Mouse (Mus musculus): ENCODE data around the gene Stk38. TPM values are rescaled to one million over a fixed set of nuclear protein-coding genes. Genes with fewer than 3 reads are reported as not detected.

The Stk38 gene
- total and polyA plus RNA-seq, 3 experiments, result 14.4 to 290 (median 49.3) TPM

- no peaks in the 10 kb centered on the region for H3K9me3 ChIP-seq (replicated peaks; ENCODE audit: insufficient read depth, low read length)
- no peak for DNase-seq (ENCODE audit: low read depth, low spot score)
- no peaks in the 10 kb centered on the region for H3K79me2 ChIP-seq (ENCODE audit: control insufficient read depth, insufficient read depth, low read length, poor library complexity)
- H3K4me1 ChIP-seq (ENCODE audit: control insufficient read depth in 1 of 2, insufficient read depth in 2 of 2, low read length in 2 of 2), result no peaks in the 10 kb centered on the region
- H3K27me3 ChIP-seq (ENCODE audit: control insufficient read depth in 1 of 2, insufficient read depth in 2 of 2, low read length in 2 of 2), result no peaks in the 10 kb centered on the region
- no peaks in the 10 kb centered on the region for H3K36me3 ChIP-seq (ENCODE audit: control insufficient read depth in 1 of 2, insufficient read depth in 2 of 2, low read length in 2 of 2)
- no peak for TF ChIP-seq POLR2AphosphoS5 (IDR thresholded peaks at IDR 0.05; ENCODE audit: borderline replicate concordance, low read depth, low read length)
- no peak for TF ChIP-seq TAL1 (IDR thresholded peaks at IDR 0.05; ENCODE audit: low read length)
- no peak for TF ChIP-seq UBTF (IDR thresholded peaks at IDR 0.05; ENCODE audit: borderline replicate concordance, insufficient read depth, low read depth, low read length)
- no peak overlapping the region for H3K27ac ChIP-seq (ENCODE audit: control insufficient read depth, low read depth, low read length)
- no peak overlapping the region for H3K4me3 ChIP-seq (ENCODE audit: control insufficient read depth in 1 of 2, insufficient read depth in 1 of 2, low read depth in 2 of 2, low read length in 2 of 2)
- no peak overlapping the region for H3K9ac ChIP-seq (ENCODE audit: control insufficient read depth, low read depth, low read length, poor library complexity, severe bottlenecking)
Measured at GRCm38 (mm10) chr17:29016705-29017104, 8.9 kb upstream of the Stk38 start.

DNA sequence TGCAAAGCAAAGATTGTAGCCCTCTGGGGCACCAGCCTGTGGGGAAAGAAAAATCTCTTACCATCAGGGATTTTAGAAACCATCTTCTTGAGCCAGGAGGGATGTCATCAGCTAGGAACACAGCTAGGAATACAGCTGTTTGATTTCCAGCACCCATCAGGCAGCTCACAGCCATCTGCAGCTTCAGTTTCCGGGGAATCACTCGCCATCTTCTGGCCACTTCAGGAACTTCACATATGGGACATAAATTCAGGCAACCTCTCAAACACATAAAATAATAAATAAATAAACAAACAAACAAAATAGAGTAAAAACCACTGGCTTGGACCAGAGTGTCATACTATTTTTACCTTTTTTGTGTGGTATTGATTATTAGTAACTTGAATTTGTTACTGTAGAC is 7.8 kb upstream of the Stk38 start:
- Histone ChIP-seq H3K9me3 (replicated peaks; ENCODE audit: insufficient read depth, low read length) (no peaks in the 10 kb centered on the region), H3K79me2 (ENCODE audit: control insufficient read depth, insufficient read depth, low read length, poor library complexity) (no peaks in the 10 kb centered on the region), H3K27ac (ENCODE audit: control insufficient read depth, low read depth, low read length) (no peak overlapping the region), H3K4me3 (ENCODE audit: control insufficient read depth in 1 of 2, insufficient read depth in 1 of 2, low read depth in 2 of 2, low read length in 2 of 2) (no peak overlapping the region), H3K36me3 (ENCODE audit: control insufficient read depth in 1 of 2, insufficient read depth in 2 of 2, low read length in 2 of 2) (no peaks in the 10 kb centered on the region), H3K27me3 (ENCODE audit: control insufficient read depth in 1 of 2, insufficient read depth in 2 of 2, low read length in 2 of 2) (no peaks in the 10 kb centered on the region), H3K4me1 (ENCODE audit: control insufficient read depth in 1 of 2, insufficient read depth in 2 of 2, low read length in 2 of 2) (no peaks in the 10 kb centered on the region), H3K9ac (ENCODE audit: control insufficient read depth, low read depth, low read length, poor library complexity, severe bottlenecking) (no peak overlapping the region)
- DNase-seq (ENCODE audit: low read depth, low spot score), result peak; percentile 84
- TF ChIP-seq RAD21 (IDR thresholded peaks at IDR 0.05; ENCODE audit: low read depth, low read length) (peak; percentile 70), ELF1 (IDR thresholded peaks at IDR 0.05; ENCODE audit: low read depth, low read length) (peak; percentile 55), SMC3 (IDR thresholded peaks at IDR 0.05; ENCODE audit: low read depth, low read length) (peak; percentile 77), CHD1 (IDR thresholded peaks at IDR 0.05; ENCODE audit: low read depth, low read length) (no peak), MAFK (IDR thresholded peaks at IDR 0.05; ENCODE audit: borderline replicate concordance, low read depth, low read length) (no peak), CTCF (IDR thresholded peaks at IDR 0.05 in 2 of 3, conservative IDR thresholded peaks at IDR 0.05 in 1 of 3; ENCODE audit: control insufficient read depth in 1 of 3, insufficient read depth in 1 of 3, low read depth in 2 of 3, low read length in 3 of 3, poor library complexity in 1 of 3, severe bottlenecking in 1 of 3) (peak; percentile 64 to 84 (median 68)), ZC3H11A (IDR thresholded peaks at IDR 0.05; ENCODE audit: low read depth, low read length) (peak; percentile 57), POLR2A (IDR thresholded peaks at IDR 0.05; ENCODE audit: control insufficient read depth in 1 of 2, insufficient read depth in 1 of 2, low read depth in 1 of 2, low read length in 2 of 2, poor library complexity in 1 of 2) (no peak)

GRCm38 (mm10) chr17:29014235-29014634 is 6.4 kb upstream of the Stk38 start:
- TF ChIP-seq ZC3H11A (IDR thresholded peaks at IDR 0.05; ENCODE audit: low read depth, low read length) (no peak), NRF1 (IDR thresholded peaks at IDR 0.05; ENCODE audit: insufficient read depth, low read depth, low read length, poor library complexity, severe bottlenecking) (no peak), USF2 (IDR thresholded peaks at IDR 0.05; ENCODE audit: borderline replicate concordance in 1 of 2, insufficient read depth in 1 of 2, low read depth in 1 of 2, low read length in 2 of 2) (no peak), TCF12 (IDR thresholded peaks at IDR 0.05; ENCODE audit: low read depth, low read length) (no peak), POLR2AphosphoS5 (IDR thresholded peaks at IDR 0.05; ENCODE audit: borderline replicate concordance, low read depth, low read length) (no peak), ELF1 (IDR thresholded peaks at IDR 0.05; ENCODE audit: low read depth, low read length) (no peak), JUND (IDR thresholded peaks at IDR 0.05; ENCODE audit: low read depth, low read length) (no peak), POLR2AphosphoS2 (IDR thresholded peaks at IDR 0.05; ENCODE audit: low read length) (no peak), MYB (IDR thresholded peaks at IDR 0.05; ENCODE audit: low read depth, low read length) (no peak), MEF2A (IDR thresholded peaks at IDR 0.05; ENCODE audit: extremely low read depth, insufficient replicate concordance, low read depth, low read length, poor library complexity, severe bottlenecking) (no peak), SMC3 (IDR thresholded peaks at IDR 0.05; ENCODE audit: low read depth, low read length) (no peak), ETS1 (IDR thresholded peaks at IDR 0.05; ENCODE audit: low read depth, low read length) (no peak), MAX (IDR thresholded peaks at IDR 0.05; ENCODE audit: low read length) (no peak), POLR2A (IDR thresholded peaks at IDR 0.05; ENCODE audit: control insufficient read depth in 1 of 2, insufficient read depth in 1 of 2, low read depth in 1 of 2, low read length in 2 of 2, poor library complexity in 1 of 2) (no peak), SIN3A (IDR thresholded peaks at IDR 0.05; ENCODE audit: low read length) (no peak), UBTF (IDR thresholded peaks at IDR 0.05; ENCODE audit: borderline replicate concordance, insufficient read depth, low read depth, low read length) (no peak), GATA1 (IDR thresholded peaks at IDR 0.05; ENCODE audit: low read depth, low read length) (no peak)

More at GRCm38 (mm10) chr17:29014235-29014634, 6.4 kb upstream of the Stk38 start:
- H3K79me2 ChIP-seq (ENCODE audit: control insufficient read depth, insufficient read depth, low read length, poor library complexity), result no peaks in the 10 kb centered on the region
- 0 out of 4 replicates have a peak, but pooled peaks cover 0 to 3% of the 10 kb centered on the region in 2 experiments for H3K4me1 ChIP-seq (ENCODE audit: control insufficient read depth in 1 of 2, insufficient read depth in 2 of 2, low read length in 2 of 2)
- H3K27ac ChIP-seq (ENCODE audit: control insufficient read depth, low read depth, low read length), result no peak overlapping the region
- H3K9me3 ChIP-seq (replicated peaks; ENCODE audit: insufficient read depth, low read length), result no peaks in the 10 kb centered on the region
- H3K27me3 ChIP-seq (ENCODE audit: control insufficient read depth in 1 of 2, insufficient read depth in 2 of 2, low read length in 2 of 2), result no peaks in the 10 kb centered on the region
- H3K36me3 ChIP-seq (ENCODE audit: control insufficient read depth in 1 of 2, insufficient read depth in 2 of 2, low read length in 2 of 2), result no peaks in the 10 kb centered on the region
- no peak for DNase-seq (ENCODE audit: low read depth, low spot score)
- H3K4me3 ChIP-seq (ENCODE audit: control insufficient read depth in 1 of 2, insufficient read depth in 1 of 2, low read depth in 2 of 2, low read length in 2 of 2), result no peak overlapping the region
- no peak overlapping the region for H3K9ac ChIP-seq (ENCODE audit: control insufficient read depth, low read depth, low read length, poor library complexity, severe bottlenecking)
